Mouse (Mus musculus): ENCODE results near the gene Pum3.
A peak's percentile ranks its signal among the peaks of the same experiment; 100 is the strongest.

Pum3 gene

DNA sequence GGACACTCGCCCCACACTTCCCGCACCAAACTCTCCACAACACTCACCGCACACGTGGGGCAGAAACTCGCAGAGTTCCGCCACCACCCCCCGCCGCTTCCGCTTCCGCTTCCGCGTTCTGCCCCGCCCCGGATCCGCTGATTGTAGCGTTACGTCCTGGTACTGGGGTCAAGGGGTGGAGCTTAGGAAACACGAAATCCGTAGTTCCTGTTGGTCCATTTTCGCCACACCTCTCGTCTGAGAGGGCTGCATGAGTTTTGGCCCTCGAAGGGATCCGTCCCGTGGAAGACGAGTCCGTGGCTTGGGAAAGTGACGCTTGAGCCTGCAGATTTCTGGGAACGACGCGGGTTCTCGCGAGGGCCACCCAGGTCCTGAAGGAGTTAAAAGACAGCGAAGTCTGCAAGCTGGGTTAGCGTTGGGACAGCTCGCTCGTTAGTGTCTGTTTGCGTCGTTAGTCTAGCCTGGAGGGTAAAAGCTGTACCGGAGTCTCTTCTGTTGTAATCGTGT, at the start of gene Pum3:
Pum3 (minus strand) TSS at position 81 of the 507 bp plus-strand sequence.
- peak; percentile 85 for DNase-seq (ENCODE audit: low spot score)

DNA sequence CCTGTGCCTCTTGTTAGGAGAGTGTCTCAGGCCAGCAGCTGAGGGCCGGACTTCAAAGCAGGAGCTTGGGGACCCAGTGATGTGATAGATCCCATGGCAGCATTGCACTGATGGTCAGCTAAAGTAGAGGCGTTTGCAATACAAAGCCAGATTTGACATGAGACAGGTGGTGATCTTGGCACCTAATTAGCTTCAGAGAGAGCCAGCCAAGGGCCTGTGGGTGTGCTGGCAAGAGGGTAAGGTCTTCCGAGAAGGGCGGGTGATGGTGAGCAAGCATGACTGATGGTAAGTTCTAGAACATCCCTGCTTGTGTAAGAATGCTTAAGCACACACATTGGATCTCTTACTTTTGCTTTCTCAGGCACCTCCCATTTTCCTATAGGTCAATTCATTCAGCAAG, 37.1 kb upstream of the Pum3 start:
- no peak for DNase-seq (ENCODE audit: low spot score)

DNA sequence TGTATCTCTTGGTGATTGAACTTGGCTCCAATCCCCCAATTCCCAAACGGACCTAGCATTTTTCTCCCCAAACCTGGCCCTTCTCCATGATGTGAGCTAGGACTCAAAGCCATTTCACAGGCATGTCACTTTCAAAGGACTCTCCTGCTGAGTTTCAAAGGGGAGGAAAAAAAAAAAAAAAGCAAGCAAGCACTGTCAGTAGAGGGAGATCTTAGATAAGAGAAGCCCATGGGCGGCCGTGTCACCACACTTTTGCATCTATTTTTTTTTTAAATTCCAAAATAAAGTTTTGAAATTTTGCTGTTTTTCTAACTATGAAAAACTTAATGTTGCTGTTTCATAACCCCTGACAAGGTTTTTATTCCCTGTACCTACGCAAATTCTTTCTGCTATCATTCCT, 33.0 kb upstream of the Pum3 start:
- DNase-seq (ENCODE audit: low spot score): no peak

DNA sequence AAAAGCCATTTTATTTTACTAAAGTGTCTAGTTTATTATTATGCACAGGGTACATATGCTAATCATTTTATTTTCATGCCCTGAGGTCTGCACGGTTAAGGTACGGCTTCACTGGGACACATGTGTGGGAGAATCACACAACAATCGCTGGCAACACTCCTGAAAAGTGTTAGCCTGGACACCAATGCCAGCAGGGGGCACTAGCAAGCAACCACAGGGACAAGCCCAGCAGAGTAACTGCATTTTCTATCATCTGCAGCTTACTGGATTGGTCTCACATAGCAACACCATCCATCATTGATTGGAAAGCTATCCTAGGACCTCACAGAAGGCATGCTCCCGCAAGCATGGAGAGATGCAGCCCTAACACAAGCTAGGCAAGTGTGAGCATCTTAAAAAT, 20.8 kb upstream of the Pum3 start:
- peak; percentile 9 for DNase-seq (ENCODE audit: low spot score)

DNA sequence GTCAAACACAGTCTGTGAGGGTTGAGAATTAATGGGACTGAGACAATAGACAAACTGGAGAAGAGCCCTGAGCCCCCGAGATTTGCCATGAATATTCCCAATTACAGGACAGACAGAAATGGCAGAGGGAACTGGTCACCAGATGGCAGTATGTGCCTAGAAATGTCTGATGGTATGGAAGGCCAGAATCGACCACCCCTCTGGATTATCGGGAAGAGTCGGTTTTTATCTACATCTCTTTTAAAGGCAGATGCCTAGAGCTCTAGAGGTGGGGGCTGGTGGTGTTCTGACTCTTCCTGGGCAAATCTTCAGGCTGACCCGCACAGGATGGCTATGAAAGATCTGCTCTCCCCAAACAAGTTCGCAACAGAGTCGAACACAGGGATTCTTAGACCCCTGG, 17.9 kb upstream of the Pum3 start:
- no peak for DNase-seq (ENCODE audit: low spot score)

DNA sequence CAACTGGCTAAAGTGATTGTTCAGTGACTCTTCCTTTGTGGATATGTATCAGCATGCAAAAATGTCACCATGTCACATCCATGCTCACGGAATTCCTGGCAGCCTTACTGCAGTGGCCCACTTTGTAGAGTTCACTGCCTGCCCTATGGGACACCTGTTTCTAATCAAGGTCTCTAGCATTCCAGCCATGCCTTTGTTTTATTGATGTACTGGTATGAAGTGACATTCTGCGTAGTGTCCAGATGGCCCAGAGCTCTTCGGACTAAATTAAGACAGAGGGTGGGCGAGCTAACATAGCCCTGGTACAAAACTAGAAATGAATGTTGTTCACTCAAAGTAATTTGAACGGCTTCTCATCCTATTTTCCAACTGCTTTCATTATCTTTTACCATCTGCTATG, 11.5 kb upstream of the Pum3 start:
- no peak for DNase-seq (ENCODE audit: low spot score)

DNA sequence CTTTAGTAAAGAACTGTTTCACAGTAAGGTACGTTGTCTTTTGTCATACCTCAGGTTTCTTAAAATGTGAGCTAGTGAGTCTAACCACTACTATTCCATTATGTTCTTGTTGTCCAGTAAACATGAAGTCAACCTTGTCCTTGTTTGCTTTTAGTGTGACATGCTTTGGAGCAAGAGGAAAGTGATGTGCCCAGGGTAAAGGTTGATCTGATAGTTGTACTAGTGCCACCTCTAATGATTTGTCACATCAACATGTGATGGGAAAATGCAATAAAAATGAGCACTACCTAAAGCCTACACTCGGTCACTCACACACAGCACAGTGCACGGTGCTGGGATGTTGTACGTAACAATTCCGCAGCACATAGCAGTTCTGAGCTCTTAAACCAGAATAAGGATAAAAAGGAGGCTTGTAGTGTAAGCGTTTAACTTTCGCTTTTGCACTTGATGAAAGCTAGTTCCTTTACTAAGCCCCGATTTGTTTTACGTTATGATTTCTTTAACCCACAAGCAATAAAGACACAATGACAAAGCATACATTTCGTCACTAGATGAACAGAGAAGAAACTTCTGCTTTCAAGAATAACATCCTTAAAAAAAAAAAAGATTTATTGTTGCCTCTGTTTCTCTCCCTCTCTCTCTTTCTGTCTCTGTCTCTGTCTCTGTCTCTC, 8.5 kb upstream of the Pum3 start:
- DNase-seq (ENCODE audit: low spot score): no peak

DNA sequence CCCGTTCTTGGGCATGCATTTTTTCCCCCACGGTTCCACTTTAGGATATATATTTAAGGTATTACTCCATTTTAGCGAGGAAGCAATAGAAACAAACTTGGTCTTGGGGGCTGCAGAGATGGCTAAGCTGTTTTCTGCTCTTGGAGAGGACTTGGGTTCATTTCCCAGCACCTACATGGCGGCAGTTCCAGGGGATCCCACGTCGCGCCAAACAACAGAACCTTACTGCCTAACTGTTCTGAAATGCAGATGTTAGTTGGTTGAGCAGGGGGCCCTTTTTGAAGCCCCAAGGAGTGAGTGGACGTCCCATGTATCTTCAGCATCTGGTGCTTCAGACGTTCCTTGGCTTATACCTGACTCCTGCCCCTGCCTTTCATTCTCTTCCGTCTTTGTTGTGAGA, 781 bp upstream of the Pum3 start:
- DNase-seq (ENCODE audit: low spot score): peak; percentile 5

DNA sequence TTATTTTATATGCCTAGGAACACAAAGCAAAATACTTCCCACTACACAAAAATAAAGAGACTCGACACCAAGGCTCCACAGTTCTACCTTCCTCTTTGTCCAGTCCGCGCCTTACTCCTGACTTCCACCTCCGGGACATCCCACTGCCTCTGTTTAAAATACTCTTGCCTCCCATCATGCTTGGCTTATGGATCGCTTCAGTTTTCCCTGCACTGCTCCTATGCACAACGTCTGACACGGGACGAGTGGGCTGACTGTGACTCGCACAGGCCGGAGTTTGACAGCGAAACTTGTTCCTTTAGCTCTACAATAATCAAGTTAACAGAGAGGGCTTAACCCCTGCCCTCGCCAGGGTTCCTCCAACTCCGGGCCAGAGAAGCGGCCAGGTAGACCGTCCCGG, 344 bp downstream of the Pum3 start:
- no peak for DNase-seq (ENCODE audit: low spot score)

DNA sequence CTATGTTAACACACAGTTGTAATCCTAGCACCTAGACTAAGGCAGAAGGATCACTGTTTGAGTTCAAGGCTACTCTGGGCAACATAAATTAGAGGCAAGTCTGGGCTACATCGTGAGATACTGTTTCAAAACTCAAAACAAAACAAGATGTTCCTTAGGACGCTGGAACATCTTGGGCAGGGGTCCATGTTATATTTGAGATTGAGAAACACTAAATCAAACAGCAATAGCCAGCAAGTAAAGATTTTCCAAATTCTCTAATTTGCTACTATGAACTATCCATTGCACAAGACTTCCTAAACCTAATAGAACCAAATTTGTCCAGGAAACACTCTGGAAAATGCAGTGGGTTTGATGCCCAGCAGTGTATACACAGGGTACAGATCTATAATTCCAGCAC, 1.8 kb downstream of the Pum3 start:
- no peak for DNase-seq (ENCODE audit: low spot score)

DNA sequence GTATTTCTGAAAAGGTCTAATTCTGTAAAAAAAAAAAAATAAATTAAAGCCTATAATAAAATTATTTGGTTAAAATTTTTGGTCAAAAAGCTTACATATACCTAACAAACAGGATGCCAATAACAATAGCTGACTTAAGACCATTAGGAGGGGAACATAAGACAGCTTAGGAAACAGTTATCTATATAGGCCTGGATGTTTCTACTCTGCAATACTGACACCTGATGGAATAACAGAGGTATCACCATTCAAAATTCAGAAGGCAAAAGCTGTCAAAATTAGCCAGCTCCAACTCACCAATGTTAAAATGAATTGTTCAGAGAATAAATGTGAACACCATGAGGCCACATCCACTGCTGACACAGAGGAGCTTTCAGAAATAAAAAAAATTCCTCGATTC, 3.2 kb downstream of the Pum3 start:
- no peak for DNase-seq (ENCODE audit: low spot score)

DNA sequence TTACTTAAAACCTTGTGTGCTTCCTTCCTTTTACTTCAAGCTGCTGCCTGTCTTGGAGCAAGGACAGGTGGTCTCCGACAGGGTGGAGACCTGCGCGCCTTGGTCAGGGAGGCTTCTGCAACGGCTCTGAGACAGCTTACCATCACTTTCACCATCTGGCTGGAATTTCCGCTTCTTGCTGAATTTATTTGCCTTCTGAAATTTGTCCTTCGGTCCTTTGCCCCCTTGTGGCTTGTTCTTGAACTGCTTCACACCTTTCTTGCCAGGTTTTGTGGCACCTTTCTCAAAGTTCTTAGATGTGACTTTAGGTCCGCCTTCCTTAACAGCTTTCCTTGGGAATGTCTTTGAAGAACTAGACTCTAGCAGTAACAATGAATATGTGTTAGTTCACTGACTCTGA, 4.0 kb downstream of the Pum3 start:
- no peak for DNase-seq (ENCODE audit: low spot score)

DNA sequence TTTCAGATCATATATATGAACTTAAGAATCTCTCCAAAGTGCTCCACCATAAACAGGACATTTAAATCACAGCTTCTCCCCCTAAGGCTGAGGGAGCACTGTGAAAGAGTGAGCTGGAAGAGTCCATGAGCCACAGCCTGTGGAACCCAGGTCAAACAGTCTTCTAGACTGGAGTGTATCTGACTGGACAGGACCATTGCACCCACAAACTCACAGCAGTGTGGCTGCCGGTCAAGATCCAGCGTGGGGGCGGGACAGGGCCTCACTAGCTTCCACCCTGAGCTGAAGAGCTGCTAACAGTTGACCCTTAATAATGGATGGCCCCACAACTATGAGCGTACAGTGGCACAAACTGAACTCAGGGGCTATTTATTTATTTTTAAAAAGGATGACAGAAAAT, 12.2 kb downstream of the Pum3 start:
- no peak for DNase-seq (ENCODE audit: low spot score)

DNA sequence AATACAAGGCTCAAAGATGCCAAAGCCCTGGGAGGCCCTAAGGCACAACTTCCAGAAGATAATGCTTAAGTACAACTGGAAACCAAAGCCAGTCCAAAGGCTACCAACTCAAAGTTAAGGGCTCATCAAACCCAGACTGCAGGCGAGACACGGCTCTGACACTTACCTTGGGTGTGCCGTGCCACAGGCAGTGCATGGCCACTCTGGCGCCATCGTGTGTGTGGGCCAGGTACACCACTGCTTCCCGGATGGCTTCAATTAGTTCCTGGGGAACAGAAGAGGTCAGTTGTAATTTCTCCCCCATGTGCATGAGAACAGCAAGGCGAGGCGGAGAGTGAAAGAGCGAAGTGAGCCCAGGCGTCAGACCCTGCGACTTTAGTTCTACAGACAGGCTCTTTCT, 13.1 kb downstream of the Pum3 start:
- no peak for DNase-seq (ENCODE audit: low spot score)

DNA sequence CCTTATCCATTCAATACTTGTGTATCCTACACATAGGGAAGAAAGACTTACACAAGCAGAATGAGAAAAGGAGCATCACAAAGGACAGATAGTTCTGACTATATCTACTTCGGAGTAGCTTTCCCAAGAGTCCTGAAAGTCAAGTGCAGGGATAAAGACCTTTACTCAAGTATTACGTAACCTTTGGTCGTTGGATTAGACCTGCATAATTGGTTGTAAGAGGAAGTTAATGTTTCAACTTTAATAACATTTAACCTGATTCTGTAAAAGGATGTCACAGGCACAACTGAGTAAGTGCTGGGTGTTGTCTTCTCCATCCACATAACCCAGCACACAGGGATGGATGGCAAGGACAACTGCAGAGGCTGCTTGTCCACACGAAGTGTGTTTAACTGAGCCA, 18.3 kb downstream of the Pum3 start:
- no peak for DNase-seq (ENCODE audit: low spot score)

DNA sequence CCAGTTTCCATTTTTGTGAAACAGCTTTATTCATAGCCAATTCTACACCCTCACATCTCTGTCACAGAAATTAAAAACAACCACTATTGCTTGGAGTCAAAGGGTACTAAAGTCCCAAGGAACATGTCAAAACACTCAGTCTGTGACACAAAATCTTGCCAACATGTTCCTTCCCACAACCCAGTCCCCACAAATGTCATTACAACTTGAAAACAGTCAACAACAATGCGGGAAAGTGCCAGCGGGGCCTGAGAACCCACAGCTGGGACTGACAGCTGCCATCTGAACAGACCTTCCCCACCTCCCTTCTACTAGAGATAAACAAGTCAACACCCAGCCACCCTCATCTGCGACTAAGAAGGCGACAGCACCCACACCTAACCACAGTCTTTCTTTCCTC, 18.9 kb downstream of the Pum3 start:
- DNase-seq (ENCODE audit: low spot score): no peak

DNA sequence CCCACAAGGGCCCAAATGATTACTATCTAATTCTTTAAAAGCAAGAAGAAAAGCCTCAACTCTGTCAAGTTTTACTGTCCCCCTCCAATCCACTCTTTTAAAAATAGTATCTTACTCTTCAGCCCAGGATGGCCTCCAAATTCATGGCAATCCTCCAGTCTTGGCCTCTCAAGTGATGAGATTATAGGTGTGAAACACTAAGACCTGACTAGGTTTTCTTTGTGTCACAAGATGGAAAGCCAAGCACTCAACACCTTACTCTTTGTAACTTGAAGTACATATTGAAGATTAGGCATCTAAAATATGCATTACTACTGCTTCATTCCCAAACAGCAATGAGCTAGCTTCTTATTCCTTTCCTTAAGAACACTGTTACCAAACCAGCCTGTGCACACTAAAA, 19.8 kb downstream of the Pum3 start:
- no peak for DNase-seq (ENCODE audit: low spot score)

DNA sequence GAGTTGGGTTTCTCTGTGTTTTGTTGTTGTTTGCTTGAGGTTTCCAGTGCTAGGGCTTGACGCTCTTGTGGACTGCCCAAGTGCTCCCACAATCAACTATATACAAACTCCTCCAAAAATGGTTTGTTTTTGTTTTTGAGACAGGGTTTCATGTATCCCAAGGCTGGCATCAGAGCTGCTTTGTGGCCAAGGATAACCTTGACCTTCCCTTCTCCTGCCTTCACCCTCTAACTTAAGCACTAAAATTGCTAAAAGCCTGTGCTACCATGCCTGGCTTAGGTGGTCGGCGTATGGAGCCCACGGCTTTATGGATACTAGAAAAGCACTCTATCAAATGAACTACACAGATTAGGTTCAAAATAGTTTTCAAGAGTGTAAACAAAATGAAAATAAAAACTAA, 20.4 kb downstream of the Pum3 start:
- DNase-seq (ENCODE audit: low spot score): no peak

DNA sequence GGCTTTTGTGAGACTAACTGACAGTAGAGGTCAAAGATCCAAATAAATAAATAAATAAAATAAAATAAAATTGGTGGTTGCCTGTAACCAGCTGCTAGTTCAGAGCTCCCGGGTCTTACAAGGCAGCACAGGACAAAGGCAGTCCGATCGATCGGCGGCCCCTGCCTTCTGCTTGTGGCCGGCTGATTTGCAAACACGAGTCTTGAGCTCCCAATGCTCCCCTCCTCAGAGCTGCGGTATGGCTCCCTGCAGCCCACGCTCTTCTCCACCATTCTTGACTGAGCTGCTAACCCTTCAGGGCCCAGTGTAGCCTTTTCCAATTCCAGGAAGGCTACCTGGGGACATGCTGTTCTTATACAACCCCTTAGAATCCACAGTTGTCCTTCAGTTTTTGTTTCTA, 31.8 kb downstream of the Pum3 start:
- no peak for DNase-seq (ENCODE audit: low spot score)

DNA sequence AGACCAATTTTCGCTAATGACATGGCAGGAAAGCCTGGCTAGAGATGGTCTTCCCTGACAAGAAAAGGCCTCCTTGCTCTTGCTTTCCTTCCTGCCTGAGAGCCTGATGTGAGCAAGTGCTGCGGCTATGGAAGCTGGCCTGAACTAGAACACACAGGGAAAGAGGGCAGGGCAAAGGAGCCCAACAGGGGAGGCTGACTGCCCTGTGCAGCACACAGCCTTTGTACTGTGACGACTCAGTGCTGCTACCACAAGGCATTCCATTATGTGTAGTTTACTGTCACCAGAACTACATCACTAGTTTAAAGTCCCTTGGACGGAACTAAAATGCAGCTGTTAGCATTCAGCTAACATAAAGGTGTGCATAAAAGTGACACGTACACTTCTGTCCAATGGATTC, 32.4 kb downstream of the Pum3 start:
- DNase-seq (ENCODE audit: low spot score): no peak

DNA sequence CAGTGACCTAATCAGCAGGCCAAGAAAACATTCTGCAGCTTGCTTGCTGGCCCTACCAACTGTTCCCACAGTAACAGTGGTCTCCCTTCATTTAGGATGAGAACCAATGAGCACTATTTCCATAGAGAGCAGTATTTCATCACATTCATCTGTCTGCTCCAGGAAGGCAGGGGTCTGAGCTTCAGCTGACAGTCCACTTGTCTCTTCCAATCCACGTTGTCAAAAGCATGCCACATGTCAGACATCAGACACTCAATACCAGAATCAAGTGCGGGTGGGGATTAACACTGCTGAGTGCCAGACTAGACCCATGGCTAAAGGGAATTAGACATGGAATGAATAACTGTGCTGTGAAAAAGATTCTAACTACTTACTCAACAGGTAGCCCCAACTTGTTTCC, 32.9 kb downstream of the Pum3 start:
- no peak for DNase-seq (ENCODE audit: low spot score)

DNA sequence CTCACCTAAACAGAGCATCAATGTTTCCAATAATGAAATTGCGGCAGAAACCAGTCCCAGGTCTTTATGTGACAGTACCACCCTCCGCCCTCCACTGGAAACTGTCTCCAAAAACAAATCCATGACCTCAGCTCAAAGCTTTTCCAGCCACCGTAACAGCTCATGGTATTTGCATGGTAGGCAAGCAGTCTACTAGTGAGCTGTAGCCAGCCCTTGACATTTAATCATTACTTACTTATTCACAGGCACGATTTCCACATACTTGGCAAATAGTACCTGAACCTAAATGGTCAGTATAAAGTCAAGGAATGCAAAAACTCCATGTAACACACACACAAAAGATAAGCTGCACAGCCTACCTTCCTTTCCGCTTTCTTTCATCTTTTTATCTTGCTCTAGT, 33.7 kb downstream of the Pum3 start:
- DNase-seq (ENCODE audit: low spot score): no peak

DNA sequence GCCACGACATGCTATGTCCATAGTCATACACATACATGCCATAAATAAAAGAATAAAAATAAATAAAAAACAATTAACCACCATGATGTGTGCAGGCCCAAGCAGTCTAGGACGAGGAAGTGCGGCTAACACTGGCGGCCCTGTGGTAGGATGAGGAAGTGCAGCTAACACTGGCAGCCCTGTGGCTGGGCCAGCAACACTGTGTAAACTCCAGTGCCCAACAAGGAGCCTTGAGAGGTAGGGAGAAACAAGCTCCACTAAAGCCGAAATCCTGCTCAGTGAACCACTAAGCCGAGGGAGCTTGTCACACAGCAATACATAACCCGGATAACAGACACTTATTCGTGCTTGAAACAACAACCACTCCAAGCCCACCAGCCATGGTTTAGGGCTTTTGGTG, 34.1 kb downstream of the Pum3 start:
- DNase-seq (ENCODE audit: low spot score): no peak

DNA sequence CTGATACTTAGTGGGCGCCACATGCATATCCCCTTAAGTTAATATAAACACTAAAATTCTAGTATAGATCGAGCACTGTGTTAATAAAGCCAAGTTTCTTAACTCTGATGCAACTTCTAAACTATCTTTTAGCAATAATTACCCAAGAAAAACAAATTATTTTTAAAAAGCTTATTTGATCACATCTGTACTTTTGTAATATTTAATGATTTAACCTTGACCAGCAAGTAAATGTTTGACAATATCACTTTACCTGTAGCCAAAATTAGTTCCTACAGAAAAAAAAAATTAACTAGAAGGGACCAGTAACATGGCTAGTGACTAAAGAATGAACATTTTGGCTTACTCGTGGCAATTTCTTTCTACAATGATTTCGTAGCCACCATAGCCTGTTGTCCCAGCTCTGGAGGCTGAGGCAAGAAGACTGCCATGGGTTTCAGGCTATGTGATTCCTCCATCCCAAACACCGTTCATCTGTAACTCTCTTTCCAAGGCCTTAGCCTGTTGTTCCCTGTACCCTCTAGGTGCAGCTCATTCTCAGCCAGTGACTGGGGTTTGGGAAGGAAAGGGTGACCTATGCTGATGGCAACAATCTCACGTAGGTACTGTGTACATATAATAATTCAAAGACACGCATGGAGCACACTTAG, 35.2 kb downstream of the Pum3 start:
- DNase-seq (ENCODE audit: low spot score): no peak

Data from spleen, adult 12 weeks (tissue).